Mouse (Mus musculus) retina, embryonic 14.5 days (tissue): Measurements from ENCODE around the gene 2300002M23Rik.

Source experiments
- DNase-seq: peaks from one replicate; pipeline ENCODE4 v3.0.0-alpha.2; 2015; ENCODE audit warnings: low spot score

Gene 2300002M23Rik

DNA sequence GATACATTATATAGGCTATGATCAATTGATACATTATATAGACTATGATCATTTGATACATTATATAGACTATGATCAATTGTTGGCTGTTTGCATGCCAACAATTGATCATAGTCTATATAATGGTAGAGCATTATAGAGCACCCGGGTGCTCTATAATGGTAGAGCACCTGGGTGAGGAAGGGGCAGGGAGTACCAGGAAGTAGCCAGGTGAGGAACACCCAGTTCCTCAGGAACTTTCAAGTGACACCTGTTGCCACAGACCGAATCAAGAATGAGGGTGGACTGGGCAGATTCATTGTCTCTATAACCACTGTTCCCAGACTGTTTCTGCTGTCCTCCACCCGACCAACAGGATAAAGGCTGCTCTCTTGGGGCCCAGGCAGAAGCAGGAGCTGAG, at the start of gene 2300002M23Rik:
2300002M23Rik (plus strand) TSS at position 301 of the 400 bp plus-strand sequence.
- no peak for DNase-seq

DNA sequence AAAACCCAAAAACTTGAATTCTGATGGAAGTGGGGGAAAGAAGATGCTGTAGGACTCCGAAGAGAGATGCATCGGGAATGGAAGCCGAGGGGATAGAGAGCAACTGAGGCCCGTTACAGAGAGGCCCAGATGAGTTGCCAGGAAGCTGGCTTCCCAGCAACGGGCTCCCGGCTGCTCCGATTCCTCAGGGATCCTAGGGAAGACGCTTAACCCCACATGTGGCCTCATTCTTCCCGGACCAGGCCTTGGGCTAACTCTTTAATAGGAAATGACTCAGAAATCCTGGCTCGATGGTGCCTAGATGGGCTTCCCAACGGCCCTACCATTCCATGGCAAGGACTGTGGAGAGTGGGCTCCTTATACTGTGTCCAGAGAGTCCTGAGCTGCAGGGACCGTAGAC, 49.7 kb upstream of the 2300002M23Rik start:
- DNase-seq, result peak; percentile 32

DNA sequence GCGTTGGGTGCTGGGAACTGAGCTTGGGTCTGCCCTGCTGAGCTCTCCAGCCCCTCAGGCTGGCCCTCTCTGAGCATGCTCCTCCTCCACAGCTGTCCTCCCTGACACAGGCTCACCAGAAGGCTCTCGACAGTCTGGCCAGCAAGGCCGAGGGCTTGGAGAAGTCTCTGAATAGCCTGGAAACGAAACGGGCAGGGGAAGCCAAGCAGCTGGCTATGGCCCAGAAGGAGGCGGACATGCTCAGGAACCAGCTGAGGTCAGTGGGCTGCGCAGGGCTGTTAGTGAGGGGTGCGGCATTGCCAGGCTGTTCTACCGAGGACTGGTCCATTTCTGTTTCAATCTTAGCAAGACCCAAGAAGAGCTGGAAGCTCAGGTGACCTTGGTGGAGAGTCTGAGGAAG, 42.9 kb upstream of the 2300002M23Rik start:
- DNase-seq, result no peak

DNA sequence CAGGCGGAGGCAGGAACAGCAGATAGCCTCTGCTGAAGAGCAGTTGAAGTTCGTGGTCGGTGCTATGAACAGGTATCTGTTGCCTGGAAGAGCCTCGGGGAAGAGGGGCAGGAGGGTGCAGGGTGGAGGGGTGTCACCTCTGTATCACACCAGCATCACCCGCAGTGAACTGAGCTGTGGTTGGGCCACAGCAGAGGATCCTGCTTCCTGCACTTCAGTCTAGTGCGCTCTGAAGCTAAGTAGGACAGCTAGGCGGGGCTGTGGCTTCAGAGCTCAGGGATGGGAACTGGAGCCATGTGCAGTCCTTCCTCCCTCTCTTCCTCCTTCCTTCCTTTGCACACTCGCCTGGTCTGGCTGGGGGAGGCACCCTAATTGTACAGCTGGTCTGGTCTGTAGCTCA, 40.6 kb upstream of the 2300002M23Rik start:
- no peak for DNase-seq

DNA sequence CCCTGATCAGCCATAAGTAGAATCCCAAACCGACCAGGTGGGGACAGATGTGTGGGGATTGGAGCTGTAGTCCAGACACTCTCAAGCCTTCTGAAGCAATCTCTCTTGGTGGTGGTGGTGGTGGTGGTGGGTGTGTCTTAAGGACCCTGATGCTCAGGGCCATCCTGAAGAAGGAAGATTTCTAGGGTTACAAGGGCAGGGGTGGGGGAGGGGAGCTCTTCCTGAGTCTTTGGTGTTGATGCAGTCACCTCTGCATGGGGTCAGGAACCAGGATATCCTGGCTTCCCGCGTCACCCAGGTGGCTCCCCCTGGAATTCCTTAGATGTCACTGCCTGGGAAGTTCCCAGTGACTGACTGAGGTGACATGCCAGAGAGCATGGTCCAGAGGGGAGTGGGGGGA, 34.9 kb upstream of the 2300002M23Rik start:
- no peak for DNase-seq

DNA sequence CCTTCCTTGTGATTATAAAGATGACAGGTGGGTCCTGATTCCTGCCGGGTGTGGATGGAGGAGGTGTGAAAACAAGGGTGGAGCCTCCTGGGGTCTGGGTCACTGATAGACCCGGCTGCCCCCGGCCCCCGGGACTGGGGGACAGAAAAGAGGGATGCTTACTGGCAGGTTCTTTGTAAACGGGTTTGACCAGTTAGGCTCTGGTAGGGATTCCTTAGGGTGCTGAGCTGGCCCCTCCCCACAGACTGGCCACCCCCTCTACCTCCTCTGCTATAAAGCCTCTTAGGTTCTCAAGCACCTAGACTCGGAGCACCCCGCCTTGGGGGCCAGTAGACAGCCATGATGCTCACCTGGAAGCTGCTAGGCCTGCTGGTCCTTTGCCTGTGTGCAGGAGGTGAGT, 34.3 kb upstream of the 2300002M23Rik start, which contains the start of gene Psors1c2:
Psors1c2 (plus strand) TSS at position 301 of the 400 bp plus-strand sequence.
- DNase-seq, result no peak

DNA sequence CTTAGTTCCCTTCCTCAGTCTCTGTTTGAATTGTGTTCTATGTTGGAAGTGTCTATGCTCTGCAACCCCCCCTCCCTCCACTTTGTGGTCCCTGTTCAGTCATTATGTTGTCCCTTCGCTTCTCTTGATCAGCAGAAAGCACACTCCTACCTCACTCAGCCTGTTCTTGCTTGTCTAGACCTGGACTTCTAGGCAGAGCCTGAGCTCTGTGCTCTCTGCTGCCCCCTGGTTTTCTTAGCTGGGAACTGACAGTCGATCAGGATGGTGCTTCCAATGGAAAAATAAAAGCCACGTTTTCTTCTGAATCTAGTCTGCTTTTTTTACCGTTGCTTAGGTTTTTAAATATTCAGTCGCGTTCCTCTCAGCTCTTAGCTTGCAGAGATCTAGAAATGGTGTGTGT, 32.9 kb upstream of the 2300002M23Rik start:
- peak; percentile 89 for DNase-seq

DNA sequence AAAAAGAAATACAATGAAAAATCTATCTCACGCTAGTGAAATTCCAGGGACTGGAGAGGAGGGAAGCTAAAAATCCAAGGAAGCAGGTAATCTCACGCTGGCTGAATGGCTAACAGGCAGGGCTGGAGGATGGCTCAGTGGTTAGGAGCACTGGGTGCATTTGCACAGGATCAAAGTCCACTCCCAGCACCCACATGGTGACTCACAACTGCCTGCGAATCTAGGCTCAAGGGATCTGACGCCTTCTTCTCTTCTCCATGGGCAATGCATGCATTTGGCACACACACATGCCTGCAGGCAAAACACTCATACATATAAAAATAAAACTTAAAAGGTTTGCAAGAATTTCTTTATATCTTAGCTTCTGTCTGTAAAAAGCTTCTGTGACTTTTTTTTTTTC, 29.8 kb upstream of the 2300002M23Rik start:
- no peak for DNase-seq

DNA sequence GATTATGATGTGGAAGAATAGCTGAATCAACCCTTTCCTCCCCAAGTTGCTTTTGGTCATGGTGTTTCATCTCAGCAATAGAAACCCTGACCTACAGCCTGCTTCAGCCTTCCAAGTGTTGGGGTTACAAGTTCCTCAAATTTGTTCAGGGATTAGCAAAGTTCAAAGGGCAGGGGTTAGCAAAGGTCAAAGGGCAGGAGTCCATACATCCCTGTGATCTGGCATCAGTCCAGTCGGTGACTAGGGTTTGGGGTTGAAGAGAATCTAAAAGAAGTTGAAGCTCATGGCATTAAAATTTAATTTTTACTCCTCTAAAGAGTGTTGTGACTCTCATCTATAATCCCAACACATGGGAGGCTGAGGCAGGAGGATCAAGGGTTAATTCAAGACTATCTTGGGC, 28.8 kb upstream of the 2300002M23Rik start:
- no peak for DNase-seq

DNA sequence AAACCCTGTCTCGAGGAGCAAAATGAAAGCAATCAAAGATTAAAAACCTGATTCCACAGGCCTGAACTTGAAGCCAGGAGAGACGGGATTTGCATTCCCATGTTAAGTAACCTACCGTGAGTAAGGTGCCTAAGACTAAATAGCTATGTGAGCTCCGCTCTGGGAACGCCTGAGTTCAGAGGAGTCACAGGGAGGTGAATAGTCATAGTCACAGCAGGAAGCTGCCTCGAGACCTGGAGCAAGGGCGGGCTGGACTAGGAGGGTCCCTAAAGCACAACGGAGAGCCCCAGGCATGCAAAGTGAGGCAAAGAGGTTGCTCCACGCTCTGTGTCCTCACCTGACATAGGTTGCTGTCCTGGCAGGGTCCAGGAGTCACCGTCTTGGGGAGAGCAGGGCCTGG, 27.7 kb upstream of the 2300002M23Rik start:
- no peak for DNase-seq

DNA sequence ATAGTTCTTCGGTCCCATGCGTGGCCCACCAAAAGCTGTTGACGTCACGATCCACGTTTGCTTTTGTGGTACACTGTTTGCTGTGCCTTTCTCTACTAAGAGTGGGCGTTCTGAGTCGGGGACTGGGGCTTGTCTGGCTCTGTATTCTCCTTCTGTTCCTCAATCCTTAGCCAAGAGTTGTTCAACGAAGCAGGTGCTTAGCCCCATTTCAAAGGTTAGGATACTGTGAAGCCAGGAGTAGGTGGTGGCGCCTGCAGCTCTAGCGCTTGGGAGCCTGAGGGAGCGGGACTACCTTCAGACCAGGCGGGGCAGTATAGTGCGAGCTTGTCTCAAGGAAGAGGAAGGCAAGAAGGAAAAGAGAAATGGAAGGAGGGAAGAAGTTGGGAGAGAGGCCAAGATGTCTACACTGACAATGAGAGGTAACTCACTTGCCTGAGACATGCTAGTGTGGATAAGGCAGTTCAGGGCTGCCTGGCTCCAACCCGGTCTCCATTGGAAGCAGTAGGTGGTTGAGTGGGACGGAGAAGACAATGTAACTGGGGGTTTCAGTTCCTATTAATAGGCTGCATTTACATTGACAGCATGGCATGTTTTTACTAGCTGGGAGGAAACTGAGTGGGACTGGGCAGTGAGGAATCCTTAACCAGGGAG, 24.4 kb upstream of the 2300002M23Rik start:
- DNase-seq, result no peak

DNA sequence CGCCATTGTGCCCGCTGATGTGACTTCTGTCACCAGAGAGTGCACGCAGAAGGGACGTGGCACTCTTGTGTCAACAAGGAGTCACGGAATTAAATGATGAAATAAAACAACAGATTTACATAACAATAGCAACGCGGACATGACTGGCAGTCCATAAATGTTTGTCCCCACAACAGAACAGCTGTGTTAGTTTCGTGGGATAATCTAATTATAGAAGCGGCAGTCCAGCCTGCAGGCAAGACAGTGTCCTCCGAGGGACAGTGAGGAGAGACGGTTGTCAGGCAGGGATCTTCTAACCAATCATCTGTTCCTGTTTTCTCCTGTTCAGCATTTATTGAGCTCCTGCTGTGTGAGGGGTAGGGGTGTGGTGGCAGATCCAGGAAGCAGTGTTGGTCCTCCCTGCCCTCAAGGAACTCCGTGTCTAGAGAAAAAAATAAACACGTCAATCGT, 23.8 kb upstream of the 2300002M23Rik start:
- DNase-seq, result peak; percentile 11

DNA sequence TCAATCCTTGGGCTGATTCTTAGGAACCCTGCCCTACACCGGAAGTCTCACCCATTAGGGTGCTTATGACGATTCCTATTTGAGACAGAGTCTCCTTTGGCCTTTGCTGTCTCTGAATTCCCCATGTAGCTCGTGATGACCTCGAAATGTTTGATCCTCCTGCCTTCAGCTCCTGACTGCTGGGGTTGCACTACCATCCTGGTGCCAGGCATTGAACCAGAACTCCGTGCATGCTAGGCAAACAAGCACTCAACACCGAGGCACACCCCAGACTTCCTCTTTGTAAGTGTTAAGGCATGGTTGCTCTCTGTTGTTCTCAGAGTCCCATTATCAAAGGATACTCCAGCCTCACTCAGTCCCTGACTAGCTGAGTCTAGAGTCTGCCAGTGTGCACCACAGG, 23.2 kb upstream of the 2300002M23Rik start:
- DNase-seq, result no peak

DNA sequence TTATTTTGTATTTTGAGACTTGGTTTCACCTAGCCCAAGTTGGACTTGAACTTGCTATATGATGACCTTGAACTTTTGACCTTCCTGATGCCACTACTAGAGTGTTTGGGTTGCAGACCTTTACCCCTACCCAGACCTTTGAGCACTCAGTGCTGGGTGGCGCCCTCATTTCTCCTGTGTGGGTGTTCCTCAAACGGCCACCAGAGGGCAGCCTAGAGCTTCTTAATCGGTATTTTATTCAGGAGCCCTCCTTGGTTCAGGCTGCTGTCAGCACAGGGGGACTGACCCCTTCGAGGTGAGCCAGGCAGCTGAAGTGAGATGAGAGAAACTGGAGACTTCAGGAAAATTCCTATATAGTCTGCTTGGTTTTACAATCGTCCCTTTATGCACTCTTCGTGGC, 22.6 kb upstream of the 2300002M23Rik start:
- DNase-seq, result peak; percentile 83

DNA sequence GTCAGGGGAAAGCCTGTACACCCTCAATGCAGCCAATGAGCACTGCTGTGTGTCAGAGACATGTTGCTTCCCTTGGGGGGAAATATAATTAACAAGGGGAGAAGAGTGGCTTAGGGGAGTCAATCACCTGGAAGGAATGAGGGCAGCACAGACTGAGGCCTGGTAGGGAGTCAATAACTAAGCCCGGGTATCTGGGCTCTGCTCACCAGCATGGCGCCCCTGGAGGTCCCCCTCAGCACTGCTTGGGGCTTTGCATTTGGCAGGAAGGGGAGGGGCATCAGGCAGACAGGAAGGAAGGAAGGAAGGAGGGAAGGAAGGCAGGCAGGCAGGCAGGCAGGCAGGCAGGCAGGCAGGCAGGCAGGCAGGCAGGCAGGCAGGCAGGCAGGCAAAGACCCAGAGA, 19.8 kb upstream of the 2300002M23Rik start:
- no peak for DNase-seq

DNA sequence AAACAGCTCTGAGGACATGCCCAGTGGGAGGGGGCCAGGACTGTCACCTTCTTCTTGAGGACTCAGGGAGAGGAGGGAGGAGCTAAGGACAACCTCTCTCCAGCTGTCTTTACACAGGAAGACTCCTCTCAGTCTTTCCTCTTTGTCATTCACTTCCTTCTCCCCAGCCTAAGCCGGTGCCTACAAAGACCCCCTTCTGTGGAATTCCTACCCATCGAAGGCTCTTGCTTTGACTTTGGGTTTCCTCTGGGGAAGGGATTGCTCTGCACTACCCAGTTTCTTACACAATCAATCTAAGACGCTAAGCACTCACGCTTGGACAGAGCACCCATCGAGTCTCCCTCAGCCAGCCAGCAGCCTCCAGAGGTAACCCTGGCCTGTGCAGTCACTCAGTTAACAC, 18.6 kb upstream of the 2300002M23Rik start:
- DNase-seq, result no peak

DNA sequence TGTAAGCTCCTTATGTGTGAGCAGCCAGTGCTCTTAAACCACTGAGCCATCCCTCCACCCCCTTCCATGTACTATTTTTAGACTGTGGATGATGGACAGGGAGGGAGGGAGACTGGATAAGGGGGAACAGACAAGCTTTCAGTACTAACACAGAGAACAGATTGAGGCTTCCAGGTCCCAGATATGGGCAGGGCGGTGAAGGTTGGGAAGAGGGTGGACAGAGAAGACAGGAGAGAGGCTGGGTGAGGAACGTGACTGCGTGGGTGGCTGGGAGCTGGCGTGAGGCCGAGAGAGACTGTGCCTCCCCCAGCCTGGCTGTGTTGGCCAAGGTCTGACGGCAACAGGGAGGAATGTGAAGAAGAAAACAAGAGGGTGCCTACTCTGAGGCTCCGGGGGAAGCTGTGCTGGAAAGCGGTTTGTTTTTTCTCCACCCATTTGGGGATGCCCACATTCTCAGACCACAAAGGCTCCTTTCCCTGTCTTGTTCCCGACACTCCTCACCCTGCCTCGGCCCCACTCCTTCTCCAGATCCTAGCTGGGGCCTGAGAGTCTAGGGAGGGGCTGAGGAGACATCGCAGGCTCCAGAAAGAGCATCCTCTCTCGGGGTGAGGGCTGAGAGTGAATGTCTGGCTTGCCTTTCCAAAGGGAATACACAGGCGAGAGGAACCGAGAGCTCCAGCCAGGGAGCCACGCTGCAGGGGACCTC, 17.7 kb upstream of the 2300002M23Rik start:
- DNase-seq, result no peak

DNA sequence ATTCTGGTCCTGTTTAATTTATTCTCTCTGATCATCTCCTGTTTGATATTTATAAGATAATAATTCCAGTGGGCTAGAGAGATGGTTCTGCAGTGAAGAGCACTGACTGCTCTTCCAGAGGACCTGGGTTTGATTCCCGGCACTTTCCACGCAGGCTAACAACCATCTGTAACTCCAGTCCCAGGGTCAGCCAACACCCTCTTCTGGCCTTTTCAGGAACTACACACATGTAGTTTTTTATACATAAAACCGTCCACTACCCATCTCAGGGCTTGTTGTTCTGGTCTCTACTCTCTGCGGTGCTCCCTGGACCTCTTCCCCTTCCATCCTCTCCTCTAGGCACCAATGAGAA, 17.1 kb upstream of the 2300002M23Rik start:
- DNase-seq, result no peak

DNA sequence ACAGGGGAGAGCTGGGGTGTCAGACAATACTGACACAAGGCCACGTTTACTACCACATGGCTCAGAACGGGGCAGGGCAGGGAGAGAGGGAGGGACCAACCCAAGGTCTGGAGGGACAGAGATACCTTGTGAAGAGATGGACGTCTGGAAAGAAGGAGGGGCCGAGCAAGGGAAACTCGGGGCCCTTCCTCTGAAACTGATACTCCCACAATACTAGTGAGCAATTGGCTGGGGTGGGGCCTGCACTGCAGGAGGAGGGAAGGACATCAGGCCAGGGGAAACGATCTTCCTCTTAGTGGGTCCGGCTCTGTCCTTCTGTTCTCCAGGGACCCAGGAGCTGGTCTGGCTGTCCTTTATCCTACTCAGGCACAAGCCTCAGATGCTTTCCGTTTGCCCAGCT, 16.4 kb upstream of the 2300002M23Rik start:
- DNase-seq, result no peak

DNA sequence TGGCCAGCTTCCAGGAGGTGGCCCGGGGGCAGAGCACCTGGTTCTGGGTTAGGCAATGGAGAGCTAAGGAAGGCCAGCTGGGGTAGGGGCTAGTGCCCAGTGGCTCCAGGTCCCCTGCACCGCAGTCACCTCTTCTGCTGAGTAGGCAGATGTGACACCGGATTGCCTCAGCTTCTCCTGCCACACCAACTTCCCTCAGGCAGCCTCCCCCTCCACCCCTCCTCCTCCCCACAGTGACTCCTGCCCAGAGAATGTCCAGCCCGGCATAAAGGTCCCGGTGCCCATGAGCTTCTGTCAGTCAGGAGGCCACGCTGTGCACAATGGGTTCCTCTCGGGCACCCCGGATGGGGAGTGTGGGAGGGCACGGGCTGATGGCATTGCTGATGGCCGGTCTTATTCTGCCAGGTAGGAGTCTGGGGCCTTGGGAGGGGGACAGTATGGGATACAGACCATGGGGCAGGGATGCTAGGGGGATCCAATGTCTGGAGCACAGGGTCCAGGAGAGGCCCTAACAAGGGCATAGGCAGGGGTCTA, 15.3 kb upstream of the 2300002M23Rik start, which contains the start of gene Cdsn:
Cdsn (plus strand) TSS at position 248 of the 534 bp plus-strand sequence.
- no peak for DNase-seq

DNA sequence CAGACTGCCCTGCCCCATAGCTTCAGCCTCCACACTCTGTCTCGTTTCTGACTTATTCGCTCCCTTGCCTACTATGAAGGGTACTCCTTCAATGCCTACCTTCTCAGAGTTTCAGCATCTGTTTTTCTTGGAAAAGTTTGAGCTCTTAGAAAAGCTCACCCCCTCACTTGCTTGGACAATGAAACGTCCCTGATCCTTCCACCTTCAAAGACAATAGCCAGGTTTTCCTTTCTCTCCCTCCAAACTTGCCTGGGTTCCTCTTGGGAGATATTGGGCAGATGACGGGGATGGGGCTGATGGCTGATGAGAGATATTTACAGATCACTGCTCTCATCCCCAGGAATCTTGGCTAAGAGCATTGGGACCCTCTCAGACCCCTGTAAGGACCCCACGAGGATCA, 12.9 kb upstream of the 2300002M23Rik start:
- DNase-seq, result no peak

DNA sequence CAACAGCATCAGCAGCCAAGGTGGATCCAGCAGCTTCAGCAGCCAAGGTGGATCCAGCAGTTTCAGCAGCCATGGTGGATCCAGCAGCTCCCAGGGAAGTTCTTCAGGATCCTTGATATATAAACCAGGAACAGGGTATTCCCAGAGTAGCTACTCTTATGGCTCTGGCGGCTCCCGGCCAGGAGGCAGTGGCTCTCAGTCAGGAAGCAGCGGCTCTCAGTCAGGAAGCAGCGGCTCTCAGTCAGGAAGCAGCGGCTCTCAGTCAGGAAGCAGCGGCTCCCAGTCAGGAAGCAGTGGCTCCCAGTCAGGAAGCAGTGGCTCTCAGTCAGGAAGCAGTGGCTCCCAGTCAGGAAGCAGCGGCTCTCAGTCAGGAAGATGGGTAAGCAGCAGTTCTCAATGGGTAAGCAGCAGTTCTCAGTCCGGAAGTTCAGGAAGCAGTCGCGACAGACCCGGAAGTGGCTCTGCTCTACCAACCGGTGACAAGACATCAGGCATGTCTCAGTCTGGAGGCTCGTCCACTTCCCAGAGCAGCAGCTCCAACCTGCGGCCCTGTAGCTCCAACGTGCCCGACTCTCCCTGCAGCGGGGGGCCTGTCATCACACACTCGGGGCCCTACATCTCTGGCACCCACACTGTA, 12.4 kb upstream of the 2300002M23Rik start:
- DNase-seq, result no peak

DNA sequence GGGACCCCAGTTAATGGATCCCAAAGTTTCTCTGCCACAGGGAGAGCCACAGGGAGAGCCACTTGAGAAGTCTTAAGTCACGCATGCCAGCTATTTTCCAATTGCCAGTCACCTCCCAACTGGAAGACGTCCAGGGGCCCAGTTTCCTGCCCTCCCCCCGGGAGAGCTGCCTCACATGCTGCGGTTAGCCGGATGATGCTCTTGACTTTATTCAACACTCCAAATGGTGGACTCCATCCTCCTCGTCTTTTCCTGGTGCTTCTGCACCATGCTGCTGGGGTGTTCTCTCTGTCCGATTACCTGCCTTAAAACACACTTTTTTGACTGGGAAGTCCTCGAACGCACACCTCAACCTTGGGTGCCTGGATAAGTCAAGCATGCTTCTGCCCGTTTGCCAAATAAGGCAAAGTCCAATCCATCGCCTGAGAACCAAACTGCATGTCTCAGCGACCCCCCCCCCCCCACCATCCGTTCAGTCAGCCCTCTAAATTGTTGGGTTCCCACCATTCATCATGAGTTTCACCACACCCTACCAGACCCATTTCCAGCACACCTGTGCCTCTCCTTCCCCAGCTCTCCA, 11.0 kb upstream of the 2300002M23Rik start:
- DNase-seq, result no peak
